Mouse (Mus musculus): ENCODE data around the gene Rgs12. TPM values are rescaled to one million over a fixed set of nuclear protein-coding genes. Genes with fewer than 3 reads are reported as not detected.

Gene Rgs12
- polyA plus RNA-seq, 1 experiment: 9.3 TPM

- H3K27me3 ChIP-seq (ENCODE audit: control insufficient read depth): no peaks in the 10 kb centered on the region
- peaks cover 97% of the 10 kb centered on the region for H3K36me3 ChIP-seq (ENCODE audit: control insufficient read depth)
- no peak overlapping the region for H3K4me3 ChIP-seq (replicated peaks)
- TF ChIP-seq GATA1 (IDR thresholded peaks at IDR 0.05; ENCODE audit: low read length) (no peak), TAL1 (IDR thresholded peaks at IDR 0.05; ENCODE audit: low read length) (no peak)
- H3K9me3 ChIP-seq (ENCODE audit: control insufficient read depth, low read length): no peaks in the 10 kb centered on the region
- peaks cover 39% of the 10 kb centered on the region for H3K4me1 ChIP-seq (ENCODE audit: control insufficient read depth)
These were observed 59.9 kb downstream of the Rgs12 start for GRCm38 (mm10) chr5:35009163-35009562.

- Histone ChIP-seq H3K27me3 (ENCODE audit: control insufficient read depth) (no peaks in the 10 kb centered on the region), H3K36me3 (ENCODE audit: control insufficient read depth) (peaks cover 95% of the 10 kb centered on the region), H3K4me1 (ENCODE audit: control insufficient read depth) (peaks cover 24% of the 10 kb centered on the region), H3K9me3 (ENCODE audit: control insufficient read depth, low read length) (no peaks in the 10 kb centered on the region), H3K4me3 (replicated peaks) (no peak overlapping the region)
- TF ChIP-seq GATA1 (IDR thresholded peaks at IDR 0.05; ENCODE audit: low read length): no peak
- TF ChIP-seq TAL1 (IDR thresholded peaks at IDR 0.05; ENCODE audit: low read length): no peak
These were observed 61.4 kb downstream of the Rgs12 start for GRCm38 (mm10) chr5:35010656-35011055.

GRCm38 (mm10) chr5:35011156-35011923 lies 62.1 kb downstream of the Rgs12 start:
- peaks cover 95% of the 10 kb centered on the region for H3K36me3 ChIP-seq (ENCODE audit: control insufficient read depth)
- peaks cover 20% of the 10 kb centered on the region for H3K4me1 ChIP-seq (ENCODE audit: control insufficient read depth)

GRCm38 (mm10) chr5:35014036-35014435 lies 64.8 kb downstream of the Rgs12 start:
- Histone ChIP-seq H3K9me3 (ENCODE audit: control insufficient read depth, low read length) (no peaks in the 10 kb centered on the region), H3K4me3 (replicated peaks) (no peak overlapping the region), H3K36me3 (ENCODE audit: control insufficient read depth) (peaks cover 97% of the 10 kb centered on the region), H3K4me1 (ENCODE audit: control insufficient read depth) (peaks cover 10% of the 10 kb centered on the region), H3K27me3 (ENCODE audit: control insufficient read depth) (no peaks in the 10 kb centered on the region)
- no peak for TF ChIP-seq TAL1 (IDR thresholded peaks at IDR 0.05; ENCODE audit: low read length)
- no peak for TF ChIP-seq GATA1 (IDR thresholded peaks at IDR 0.05; ENCODE audit: low read length)

More at GRCm38 (mm10) chr5:35011156-35011923, 62.1 kb downstream of the Rgs12 start:
- TF ChIP-seq GATA1 (IDR thresholded peaks at IDR 0.05; ENCODE audit: low read length): no peak
- no peak for TF ChIP-seq TAL1 (IDR thresholded peaks at IDR 0.05; ENCODE audit: low read length)
- H3K9me3 ChIP-seq (ENCODE audit: control insufficient read depth, low read length): no peaks in the 10 kb centered on the region
- no peak overlapping the region for H3K4me3 ChIP-seq (replicated peaks)
- no peaks in the 10 kb centered on the region for H3K27me3 ChIP-seq (ENCODE audit: control insufficient read depth)

- peaks cover 98% of the 10 kb centered on the region for H3K36me3 ChIP-seq (ENCODE audit: control insufficient read depth)
These were observed 70.5 kb downstream of the Rgs12 start for GRCm38 (mm10) chr5:35019673-35020300.

GRCm38 (mm10) chr5:35020410-35021241 lies 71.4 kb downstream of the Rgs12 start:
- peaks cover 2% of the 10 kb centered on the region for H3K4me1 ChIP-seq (ENCODE audit: control insufficient read depth)
- H3K27me3 ChIP-seq (ENCODE audit: control insufficient read depth): no peaks in the 10 kb centered on the region
- no peak overlapping the region for H3K4me3 ChIP-seq (replicated peaks)
- TF ChIP-seq TAL1 (IDR thresholded peaks at IDR 0.05; ENCODE audit: low read length): no peak
- TF ChIP-seq GATA1 (IDR thresholded peaks at IDR 0.05; ENCODE audit: low read length): no peak
- no peaks in the 10 kb centered on the region for H3K9me3 ChIP-seq (ENCODE audit: control insufficient read depth, low read length)
- peaks cover 100% of the 10 kb centered on the region for H3K36me3 ChIP-seq (ENCODE audit: control insufficient read depth)

More at GRCm38 (mm10) chr5:35019673-35020300, 70.5 kb downstream of the Rgs12 start:
- H3K9me3 ChIP-seq (ENCODE audit: control insufficient read depth, low read length): no peaks in the 10 kb centered on the region
- H3K27me3 ChIP-seq (ENCODE audit: control insufficient read depth): no peaks in the 10 kb centered on the region
- peaks cover 2% of the 10 kb centered on the region for H3K4me1 ChIP-seq (ENCODE audit: control insufficient read depth)
- H3K4me3 ChIP-seq (replicated peaks): no peak overlapping the region
- no peak for TF ChIP-seq GATA1 (IDR thresholded peaks at IDR 0.05; ENCODE audit: low read length)
- no peak for TF ChIP-seq TAL1 (IDR thresholded peaks at IDR 0.05; ENCODE audit: low read length)

GRCm38 (mm10) chr5:35024975-35025374 lies 75.7 kb downstream of the Rgs12 start:
- Histone ChIP-seq H3K4me3 (replicated peaks) (no peak overlapping the region), H3K27me3 (ENCODE audit: control insufficient read depth) (no peaks in the 10 kb centered on the region), H3K9me3 (ENCODE audit: control insufficient read depth, low read length) (no peaks in the 10 kb centered on the region), H3K36me3 (ENCODE audit: control insufficient read depth) (peaks cover 100% of the 10 kb centered on the region), H3K4me1 (ENCODE audit: control insufficient read depth) (no peaks in the 10 kb centered on the region; the same call in 1 of the 2 replicates)
- TF ChIP-seq TAL1 (IDR thresholded peaks at IDR 0.05; ENCODE audit: low read length) (no peak), GATA1 (IDR thresholded peaks at IDR 0.05; ENCODE audit: low read length) (no peak)

- Histone ChIP-seq H3K27me3 (ENCODE audit: control insufficient read depth) (no peaks in the 10 kb centered on the region), H3K4me3 (replicated peaks) (no peak overlapping the region), H3K9me3 (ENCODE audit: control insufficient read depth, low read length) (no peaks in the 10 kb centered on the region), H3K4me1 (ENCODE audit: control insufficient read depth) (peaks cover 27% of the 10 kb centered on the region), H3K36me3 (ENCODE audit: control insufficient read depth) (peaks cover 100% of the 10 kb centered on the region)
- TF ChIP-seq GATA1 (IDR thresholded peaks at IDR 0.05; ENCODE audit: low read length): no peak
- no peak for TF ChIP-seq TAL1 (IDR thresholded peaks at IDR 0.05; ENCODE audit: low read length)
These were observed 80.1 kb downstream of the Rgs12 start for GRCm38 (mm10) chr5:35029303-35029702.

GRCm38 (mm10) chr5:35029755-35030154 lies 80.5 kb downstream of the Rgs12 start:
- Histone ChIP-seq H3K4me3 (replicated peaks) (no peak overlapping the region), H3K36me3 (ENCODE audit: control insufficient read depth) (peaks cover 100% of the 10 kb centered on the region)

More at GRCm38 (mm10) chr5:35029755-35030154, 80.5 kb downstream of the Rgs12 start:
- H3K9me3 ChIP-seq (ENCODE audit: control insufficient read depth, low read length): no peaks in the 10 kb centered on the region
- peaks cover 29% of the 10 kb centered on the region for H3K4me1 ChIP-seq (ENCODE audit: control insufficient read depth)
- TF ChIP-seq TAL1 (IDR thresholded peaks at IDR 0.05; ENCODE audit: low read length) (no peak), GATA1 (IDR thresholded peaks at IDR 0.05; ENCODE audit: low read length) (no peak)
- no peaks in the 10 kb centered on the region for H3K27me3 ChIP-seq (ENCODE audit: control insufficient read depth)
